Mouse (Mus musculus): ENCODE results near the gene Grin2b.

DNA sequence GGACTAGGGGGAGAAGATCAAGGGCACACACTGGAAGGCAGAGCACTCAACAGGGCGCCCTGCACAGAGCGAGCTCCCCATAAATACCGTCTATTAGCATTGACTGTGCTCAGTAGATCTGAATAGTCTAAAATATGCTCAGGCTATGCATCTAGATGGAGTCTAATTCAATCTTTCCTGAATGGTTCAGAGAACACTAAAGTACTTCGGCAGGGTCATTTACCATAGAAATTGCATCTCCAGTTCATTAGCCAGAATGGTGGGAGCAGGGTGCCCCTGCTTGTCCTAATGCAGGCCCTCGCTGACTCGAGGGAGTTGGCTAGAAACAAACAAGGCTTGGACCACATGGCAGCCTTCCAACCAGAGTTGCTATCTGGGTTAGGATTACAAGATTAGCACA is 64.1 kb downstream of the Grin2b start:
- TF ChIP-seq EP300 (optimal IDR thresholded peaks at IDR 0.05): no peak
- no peak for TF ChIP-seq CTCF (IDR thresholded peaks at IDR 0.05; ENCODE audit: low read depth)

Data from stomach, postnatal 0 days (tissue).